Mouse (Mus musculus) hindbrain, embryonic 10.5 days (tissue): Measurements from ENCODE around the gene Gm10100. TPM values are rescaled to one million over a fixed set of nuclear protein-coding genes. Genes with fewer than 3 reads are reported as not detected.
A peak's percentile ranks its signal among the peaks of the same experiment; 100 is the strongest.
"Not testable (repeated sequence)": the region's sequence is repeated elsewhere in the genome, so short reads cannot be mapped to it uniquely, and the experiment has no call there.

Experiments
- DNase-seq: peaks from one replicate; pipeline ENCODE4 v3.0.0-alpha.2; 2017; ENCODE audit warnings: low spot score
- H3K27ac ChIP-seq: fragments of 300-500 bp; sonication (generic); 2 replicates; pipeline ENCODE4 v1.5.1; 2016; ENCODE audit warnings: mild to moderate bottlenecking, moderate library complexity
- H3K27me3 ChIP-seq: fragments of 300-500 bp; sonication (generic); 2 replicates; pipeline ENCODE4 v1.6.1; 2016; ENCODE audit warnings: mild to moderate bottlenecking; ENCODE audit not compliant: poor library complexity, insufficient read depth, severe bottlenecking
- H3K36me3 ChIP-seq: fragments of 300-500 bp; sonication (generic); 2 replicates; pipeline ENCODE4 v1.6.1; 2016; ENCODE audit warnings: mild to moderate bottlenecking, moderate library complexity
- H3K4me1 ChIP-seq: fragments of 300-500 bp; sonication (generic); replicated peaks from 2 replicates; pipeline ENCODE4 v1.6.1; 2016; ENCODE audit warnings: mild to moderate bottlenecking
- H3K4me3 ChIP-seq: fragments of 300-500 bp; sonication (generic); 2 replicates; pipeline ENCODE4 v1.5.1; 2016; ENCODE audit warnings: mild to moderate bottlenecking, moderate library complexity
- H3K9me3 ChIP-seq: fragments of 300-500 bp; sonication (generic); 2 replicates; pipeline ENCODE4 v1.6.1; 2016; ENCODE audit warnings: mild to moderate bottlenecking, moderate library complexity
- WGBS: fragments of 180-500 bp; shearing (Covaris S2); methylation state at CpG from one replicate; pipeline ENCODE4 v1.1.7; 2016; 5-methylcytosine and 5-hydroxymethylcytosine counted together
- polyA plus RNA-seq: library from polyadenylated mRNA; unstranded; fragments of >200 nt; fragmentation: Nextera tagmentation; extraction: Ambion mirVana; gene quantifications from 2 replicates; pipeline ENCODE4 v1.2.1, GENCODE M21; 2016

Gene Gm10100
- not detected in 2 replicates for polyA plus RNA-seq

GRCm38 (mm10) chr10:77726186-77726585 is at the start of gene Gm10100:
Gene Gm10100 (plus strand): TSS chr10:77726486.
- H3K4me3 ChIP-seq = no peak within 1 kb of the TSS
- H3K27me3 ChIP-seq = no peaks in the 10 kb centered on the region
- H3K36me3 ChIP-seq = no peaks in the 10 kb centered on the region
- no peaks in the 10 kb centered on the region for H3K4me1 ChIP-seq
- no peak within 1 kb of the TSS for H3K27ac ChIP-seq
- H3K9me3 ChIP-seq = no peaks in the 10 kb centered on the region
- DNase-seq = no peak
- WGBS = 43% methylated on average over 3 of the region's 3 CpGs

DNA sequence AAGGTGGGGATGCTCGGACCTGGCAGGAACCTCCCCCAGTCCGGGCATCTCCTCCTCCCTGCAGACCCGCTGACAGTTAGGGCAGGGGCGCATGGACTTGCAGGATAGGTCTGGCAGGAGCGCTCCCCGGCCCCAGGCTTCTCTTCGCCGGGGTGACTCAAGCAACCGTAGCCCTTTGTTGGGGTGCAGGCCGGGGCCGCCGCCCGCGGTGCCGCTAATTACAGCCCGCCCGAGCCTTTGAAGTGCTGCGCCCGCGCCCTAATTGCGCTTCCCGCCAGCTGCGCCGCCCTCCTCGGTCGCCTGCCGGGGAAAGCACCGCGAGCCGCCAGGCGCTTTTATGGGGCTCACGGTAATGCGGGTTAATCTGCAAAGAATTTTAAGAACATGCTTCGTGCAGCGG is 48.7 kb upstream of the Gm10100 start:
- no peaks in the 10 kb centered on the region for H3K36me3 ChIP-seq
- under 1% methylated on average over 35 of the region's 35 CpGs for WGBS
- peaks cover 26% of the 10 kb centered on the region for H3K4me1 ChIP-seq
- DNase-seq = peak; percentile 36
- no peaks in the 10 kb centered on the region for H3K9me3 ChIP-seq
- H3K27me3 ChIP-seq = peaks cover 54% of the 10 kb centered on the region
- H3K4me3 ChIP-seq = peak overlapping the region; percentile 49
- no peak overlapping the region for H3K27ac ChIP-seq

DNA sequence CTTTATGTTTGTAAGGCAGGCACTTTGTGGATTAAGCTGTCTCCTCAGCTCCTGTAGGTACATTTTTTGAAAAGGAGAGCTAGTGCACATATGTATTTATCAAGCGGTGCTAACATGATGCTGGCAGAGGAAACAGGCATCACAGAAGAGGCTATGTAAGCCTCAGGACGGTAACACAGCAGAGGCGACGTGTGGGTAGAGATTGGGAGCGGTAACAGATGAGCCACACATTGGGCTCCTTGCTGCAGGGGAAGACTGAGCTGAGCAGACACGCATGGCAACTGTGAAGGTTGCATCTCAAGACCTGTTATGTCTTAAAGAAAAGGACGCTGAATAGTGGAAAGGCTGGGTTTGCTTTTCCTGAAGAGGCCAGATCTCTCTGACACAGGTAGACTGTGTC is 43.3 kb upstream of the Gm10100 start:
- Histone ChIP-seq H3K36me3 (no peaks in the 10 kb centered on the region), H3K4me1 (peaks cover 30% of the 10 kb centered on the region), H3K27ac (no peak overlapping the region), H3K9me3 (no peaks in the 10 kb centered on the region), H3K4me3 (no peak overlapping the region), H3K27me3 (peaks cover 73% of the 10 kb centered on the region)
- WGBS = 77% methylated on average over 7 of the region's 7 CpGs
- no peak for DNase-seq

DNA sequence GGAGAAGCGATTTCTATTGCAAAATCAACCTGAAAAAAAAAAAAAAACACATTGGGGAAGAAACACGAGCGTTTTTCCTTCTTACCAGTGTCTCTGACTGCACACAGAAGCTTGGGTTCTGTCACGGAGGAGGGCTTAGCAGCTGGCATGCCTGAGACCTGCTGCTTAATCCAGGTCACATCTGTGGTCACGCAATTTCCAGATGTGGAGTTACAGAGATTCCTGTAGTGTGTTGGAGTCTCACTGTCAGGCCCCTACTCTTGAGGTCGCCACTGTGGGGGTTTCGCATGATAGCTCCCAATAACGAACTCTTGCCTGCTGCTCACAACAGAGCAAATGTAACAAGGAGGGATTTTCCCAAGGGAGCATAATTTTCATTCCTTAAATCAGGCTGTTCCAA is 42.1 kb upstream of the Gm10100 start:
- Histone ChIP-seq H3K27me3 (peaks cover 73% of the 10 kb centered on the region), H3K36me3 (no peaks in the 10 kb centered on the region), H3K4me3 (no peak overlapping the region), H3K4me1 (peaks cover 31% of the 10 kb centered on the region), H3K9me3 (no peaks in the 10 kb centered on the region), H3K27ac (no peak overlapping the region)
- DNase-seq = no peak
- 40% methylated on average over 8 of the region's 8 CpGs for WGBS

- WGBS = 6% methylated on average over 22 of the region's 22 CpGs
- Histone ChIP-seq H3K27me3 (peaks cover 64% of the 10 kb centered on the region), H3K4me1 (peaks cover 43% of the 10 kb centered on the region), H3K9me3 (no peaks in the 10 kb centered on the region), H3K4me3 (no peak within 1 kb of the TSS), H3K36me3 (no peaks in the 10 kb centered on the region), H3K27ac (no peak within 1 kb of the TSS)
- no peak for DNase-seq
These were observed 40.2 kb upstream of the Gm10100 start, which contains the start of gene Tspear for GRCm38 (mm10) chr10:77685895-77686664. Gene Tspear (plus strand): TSS chr10:77686569.

DNA sequence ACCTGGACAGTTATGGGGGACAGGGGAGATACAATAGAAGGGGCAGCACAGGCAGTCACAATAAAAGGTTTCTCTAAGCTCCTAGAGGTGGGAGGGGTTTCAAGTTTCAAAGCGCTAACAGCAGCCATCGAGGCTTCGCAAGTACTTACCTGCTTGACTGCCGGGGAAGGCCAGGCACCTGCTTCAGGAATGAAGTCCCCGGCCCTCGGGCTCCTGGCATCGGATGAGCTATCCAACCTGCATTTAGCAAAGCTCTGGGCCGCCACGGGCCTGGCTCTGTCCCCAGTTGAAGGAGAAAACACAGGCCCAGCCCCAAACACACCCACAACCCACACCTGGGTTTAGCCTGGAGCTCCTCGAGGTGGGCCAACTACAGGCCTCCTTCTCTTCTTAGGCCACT is 39.3 kb upstream of the Gm10100 start:
- Histone ChIP-seq H3K27ac (no peak overlapping the region), H3K4me1 (peaks cover 43% of the 10 kb centered on the region), H3K9me3 (no peaks in the 10 kb centered on the region), H3K36me3 (no peaks in the 10 kb centered on the region), H3K27me3 (peaks cover 64% of the 10 kb centered on the region), H3K4me3 (no peak overlapping the region)
- DNase-seq = no peak
- 26% methylated on average over 10 of the region's 10 CpGs for WGBS

DNA sequence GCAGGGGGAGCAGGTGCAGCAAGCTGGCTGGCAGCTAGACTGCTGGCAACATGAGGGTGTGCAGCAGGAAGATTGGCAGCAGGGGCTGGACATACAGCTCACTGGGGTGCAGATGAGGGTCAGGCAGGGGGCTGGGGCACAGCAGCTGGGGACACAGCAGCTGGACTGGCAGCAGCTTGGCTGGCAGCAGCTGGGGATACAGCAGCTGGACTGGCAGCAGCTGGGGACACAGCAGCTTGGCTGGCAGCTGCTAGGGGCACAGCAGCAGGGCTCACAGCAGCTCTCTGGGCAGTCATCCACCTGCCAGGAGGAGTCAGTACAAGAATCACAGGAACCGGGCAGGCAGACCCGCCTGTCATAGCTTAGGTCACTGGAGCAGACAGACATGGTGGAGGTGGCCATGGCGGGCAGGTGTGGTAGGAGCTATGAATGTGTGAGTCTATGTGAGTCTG is 35.9 kb upstream of the Gm10100 start, which contains the start of gene Gm19402:
TSS of gene Gm19402 (minus strand) at position 402 of the 452 bp plus-strand sequence.
- H3K27me3 ChIP-seq = peaks cover 39% of the 10 kb centered on the region
- H3K4me3 ChIP-seq, H3K9me3 ChIP-seq, DNase-seq, H3K36me3 ChIP-seq: not testable (repeated sequence)
- 0 out of 2 replicates have a peak within 1 kb of the TSS, but pooled peaks have one; percentile 4 for H3K27ac ChIP-seq
- WGBS = 62% methylated on average over 3 of the region's 3 CpGs
- peaks cover 38% of the 10 kb centered on the region for H3K4me1 ChIP-seq

DNA sequence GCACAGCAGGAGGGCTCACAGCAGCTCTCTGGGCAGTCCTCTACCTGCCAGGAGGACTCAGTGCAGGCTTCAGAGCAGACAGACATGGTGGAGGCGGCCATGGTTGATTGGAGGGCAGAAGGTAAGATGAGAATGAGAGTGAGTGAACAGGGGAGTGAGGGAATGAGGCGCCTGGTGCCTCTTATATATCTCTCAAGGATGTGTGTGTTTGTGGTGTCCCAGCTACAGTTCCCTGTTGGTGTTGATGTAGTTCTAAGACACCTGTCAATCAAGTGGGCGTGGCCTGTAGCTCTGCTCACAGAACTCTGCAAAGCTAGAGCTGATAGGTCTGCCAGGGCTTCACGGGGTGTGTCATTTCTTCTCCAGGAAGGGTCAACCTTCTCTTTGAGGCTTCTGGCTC is 29.2 kb upstream of the Gm10100 start, which contains the start of gene Gm9508:
TSS of gene Gm9508 (minus strand) at position 101 of the 400 bp plus-strand sequence.
- peaks cover 23% of the 10 kb centered on the region for H3K4me1 ChIP-seq
- H3K36me3 ChIP-seq = no peaks in the 10 kb centered on the region
- no peak within 1 kb of the TSS; the same call in 1 of the 2 replicates for H3K27ac ChIP-seq
- DNase-seq = no peak
- H3K4me3 ChIP-seq = no peak within 1 kb of the TSS
- no peaks in the 10 kb centered on the region for H3K27me3 ChIP-seq
- 40% methylated on average over 4 of the region's 4 CpGs for WGBS
- H3K9me3 ChIP-seq = no peaks in the 10 kb centered on the region

GRCm38 (mm10) chr10:77706326-77706725 is 20.0 kb upstream of the Gm10100 start, which contains the start of gene Gm10272:
Gene Gm10272 (plus strand): TSS chr10:77706626.
- no peak for DNase-seq
- peaks cover 36% of the 10 kb centered on the region for H3K9me3 ChIP-seq
- 84% methylated on average over 1 of the region's 1 CpGs for WGBS
- H3K36me3 ChIP-seq = no peaks in the 10 kb centered on the region
- H3K27ac ChIP-seq = no peak within 1 kb of the TSS
- H3K4me1 ChIP-seq = no peaks in the 10 kb centered on the region
- no peak within 1 kb of the TSS for H3K4me3 ChIP-seq
- no peaks in the 10 kb centered on the region for H3K27me3 ChIP-seq

GRCm38 (mm10) chr10:77709831-77710230 is 16.5 kb upstream of the Gm10100 start:
- WGBS = 84% methylated on average over 3 of the region's 3 CpGs
- Histone ChIP-seq H3K36me3 (no peaks in the 10 kb centered on the region), H3K27ac (no peak overlapping the region), H3K4me3 (no peak overlapping the region), H3K4me1 (no peaks in the 10 kb centered on the region), H3K9me3 (peaks cover 27% of the 10 kb centered on the region; the same call in 1 of the 2 replicates), H3K27me3 (no peaks in the 10 kb centered on the region)
- no peak for DNase-seq

DNA sequence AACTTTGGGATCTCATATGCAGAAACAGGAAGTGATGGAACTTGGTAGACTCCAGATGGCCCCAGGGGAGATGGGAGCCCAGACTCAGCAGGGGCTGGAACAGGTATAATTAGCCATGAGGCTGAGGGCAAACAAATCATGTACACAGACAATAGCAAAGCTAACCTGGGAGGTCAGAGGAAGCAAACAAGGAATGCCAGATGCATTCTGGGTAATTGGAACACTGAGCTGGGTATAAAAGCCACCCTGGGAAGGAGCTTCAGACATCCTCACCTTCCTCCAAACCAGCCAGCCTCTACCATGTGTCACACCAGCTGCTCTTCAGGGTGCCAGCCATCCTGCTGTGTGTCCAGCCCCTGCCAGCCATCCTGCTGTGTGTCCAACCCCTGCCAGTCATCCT is 15.1 kb upstream of the Gm10100 start, which contains the start of gene Gm10024:
TSS of gene Gm10024 (plus strand) at position 301 of the 400 bp plus-strand sequence.
- not testable (repeated sequence) for H3K27me3 ChIP-seq, H3K27ac ChIP-seq, H3K36me3 ChIP-seq, H3K4me1 ChIP-seq, H3K4me3 ChIP-seq, DNase-seq
- peaks cover 16% of the 10 kb centered on the region; the same call in 1 of the 2 replicates for H3K9me3 ChIP-seq

DNA sequence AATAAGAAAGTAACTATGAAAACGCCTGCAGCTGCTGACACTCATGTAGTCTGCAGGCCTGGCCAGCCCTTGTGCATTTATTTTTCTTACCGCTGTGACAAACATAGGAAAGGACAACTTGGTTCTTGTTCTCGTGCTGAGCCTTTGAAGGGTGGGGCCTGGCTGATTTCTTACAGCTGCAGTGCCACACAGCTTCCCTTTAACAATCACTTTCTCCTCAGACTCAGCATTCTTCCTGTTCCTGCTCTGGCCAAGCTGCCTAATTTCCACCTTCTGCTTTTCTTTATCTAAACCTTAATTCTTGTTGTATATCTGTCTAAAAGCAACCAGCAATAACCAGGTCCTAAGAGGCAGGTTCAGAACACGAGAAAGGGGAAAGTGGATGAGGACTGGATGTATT is 12.6 kb upstream of the Gm10100 start:
- DNase-seq = no peak
- Histone ChIP-seq H3K9me3 (peaks cover 10% of the 10 kb centered on the region; the same call in 1 of the 2 replicates), H3K36me3 (no peaks in the 10 kb centered on the region), H3K27me3 (no peaks in the 10 kb centered on the region), H3K4me1 (no peaks in the 10 kb centered on the region), H3K4me3 (no peak overlapping the region), H3K27ac (no peak overlapping the region)
- 72% methylated on average over 4 of the region's 4 CpGs for WGBS

DNA sequence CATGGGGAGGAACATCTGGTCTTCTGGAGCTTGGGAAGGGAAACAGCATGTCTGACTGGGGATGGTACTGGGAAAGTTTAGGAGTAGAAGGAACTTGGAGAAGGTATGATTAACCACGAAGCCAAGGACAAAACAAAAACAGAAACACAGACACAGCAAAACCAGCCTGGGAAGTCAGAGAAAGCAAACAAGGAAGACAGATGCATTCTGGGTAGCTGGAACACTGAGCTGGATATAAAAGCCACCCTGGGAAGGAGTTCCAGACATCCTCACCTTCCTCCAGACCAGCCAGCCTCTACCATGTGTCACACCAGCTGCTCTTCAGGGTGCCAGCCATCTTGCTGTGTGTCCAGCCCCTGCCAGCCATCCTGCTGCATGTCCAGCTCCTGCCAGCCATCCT is 10.8 kb upstream of the Gm10100 start, which contains the start of gene Gm10142:
TSS of gene Gm10142 (plus strand) at position 301 of the 400 bp plus-strand sequence.
- H3K4me1 ChIP-seq = no peaks in the 10 kb centered on the region
- 79% methylated on average over 1 of the region's 1 CpGs for WGBS

More for the DNA sequence above, 10.8 kb upstream of the Gm10100 start, which contains the start of gene Gm10142:
- DNase-seq = no peak
- Histone ChIP-seq H3K36me3 (no peaks in the 10 kb centered on the region), H3K27ac (no peak within 1 kb of the TSS), H3K4me3 (no peak within 1 kb of the TSS), H3K27me3 (no peaks in the 10 kb centered on the region), H3K9me3 (peaks cover 11% of the 10 kb centered on the region; the same call in 1 of the 2 replicates)
